Mouse (Mus musculus): ENCODE data around the gene AI661453. TPM values are rescaled to one million over a fixed set of nuclear protein-coding genes. Genes with fewer than 3 reads are reported as not detected.

Gene AI661453
- total RNA-seq, 2 experiments from 2014 or later: 0.96 to 2.0 TPM

- intact Hi-C loops (cut with DNase I): no loop called here
- no peak for DNase-seq (ENCODE audit: low spot score)
Observed at GRCm38 (mm10) chr17:47439396-47440028, 3.1 kb downstream of the AI661453 start.

GRCm38 (mm10) chr17:47440359-47440890 is 4.0 kb downstream of the AI661453 start:
- intact Hi-C loops (cut with DNase I): no loop called here
- DNase-seq (ENCODE audit: low spot score): no peak

GRCm38 (mm10) chr17:47441296-47442051 is 5.1 kb downstream of the AI661453 start:
- intact Hi-C loops (cut with DNase I): no loop called here
- DNase-seq (ENCODE audit: low spot score): no peak

GRCm38 (mm10) chr17:47442271-47442670 is 5.9 kb downstream of the AI661453 start:
- intact Hi-C loops (cut with DNase I): no loop called here
- no peak for DNase-seq (ENCODE audit: low spot score)

GRCm38 (mm10) chr17:47444113-47444512 is 7.7 kb downstream of the AI661453 start:
- DNase-seq (ENCODE audit: low spot score): no peak
- intact Hi-C loops (cut with DNase I): no loop called here

GRCm38 (mm10) chr17:47445518-47445917 is 9.1 kb downstream of the AI661453 start:
- intact Hi-C loops (cut with DNase I): no loop called here
- no peak for DNase-seq (ENCODE audit: low spot score)

GRCm38 (mm10) chr17:47446025-47446424 is 9.6 kb downstream of the AI661453 start:
- intact Hi-C loops (cut with DNase I): no loop called here
- DNase-seq (ENCODE audit: low spot score): no peak

GRCm38 (mm10) chr17:47446561-47446960 is 10.1 kb downstream of the AI661453 start:
- intact Hi-C loops (cut with DNase I): no loop called here
- no peak for DNase-seq (ENCODE audit: low spot score)

- intact Hi-C loops (cut with DNase I): no loop called here
- DNase-seq (ENCODE audit: low spot score): no peak
Observed at GRCm38 (mm10) chr17:47448523-47449372, 12.3 kb downstream of the AI661453 start.

GRCm38 (mm10) chr17:47449432-47449831 is 13.0 kb downstream of the AI661453 start:
- intact Hi-C loops (cut with DNase I): no loop called here
- DNase-seq (ENCODE audit: low spot score): no peak

GRCm38 (mm10) chr17:47450239-47450638 is 13.8 kb downstream of the AI661453 start:
- intact Hi-C loops (cut with DNase I): no loop called here

GRCm38 (mm10) chr17:47450880-47451565 is 14.6 kb downstream of the AI661453 start:
- intact Hi-C loops (cut with DNase I): no loop called here
- no peak for DNase-seq (ENCODE audit: low spot score)

More at GRCm38 (mm10) chr17:47450239-47450638, 13.8 kb downstream of the AI661453 start:
- DNase-seq (ENCODE audit: low spot score): no peak

- intact Hi-C loops (cut with DNase I): no loop called here
- no peak for DNase-seq (ENCODE audit: low spot score)
Observed at GRCm38 (mm10) chr17:47452886-47453285, 16.5 kb downstream of the AI661453 start.

- no peak for DNase-seq (ENCODE audit: low spot score)
- intact Hi-C loops (cut with DNase I): no loop called here
Observed at GRCm38 (mm10) chr17:47454675-47455074, 18.3 kb downstream of the AI661453 start.

- intact Hi-C loops (cut with DNase I): no loop called here
- DNase-seq (ENCODE audit: low spot score): no peak
Observed at GRCm38 (mm10) chr17:47458310-47458709, 21.9 kb downstream of the AI661453 start.

- DNase-seq (ENCODE audit: low spot score): no peak
- intact Hi-C loops (cut with DNase I): no loop called here
Observed at GRCm38 (mm10) chr17:47458936-47459335, 22.5 kb downstream of the AI661453 start.

GRCm38 (mm10) chr17:47459341-47459919 is 23.0 kb downstream of the AI661453 start:
- intact Hi-C loops (cut with DNase I): no loop called here
- DNase-seq (ENCODE audit: low spot score): no peak

- no peak for DNase-seq (ENCODE audit: low spot score)
- intact Hi-C loops (cut with DNase I): no loop called here
Observed at GRCm38 (mm10) chr17:47461688-47462087, 25.3 kb downstream of the AI661453 start.

GRCm38 (mm10) chr17:47462209-47462608 is 25.8 kb downstream of the AI661453 start:
- intact Hi-C loops (cut with DNase I): no loop called here
- no peak for DNase-seq (ENCODE audit: low spot score)

Data from heart, postnatal 25 days (tissue).